Mouse (Mus musculus) hindbrain, postnatal 0 days (tissue): ENCODE results near the gene Lce1g. TPM values are rescaled to one million over a fixed set of nuclear protein-coding genes. Genes with fewer than 3 reads are reported as not detected.

Experiments
- ATAC-seq: fragments of 200-750 bp; cut with Nextera tagmentation; 2 replicates; pipeline ENCODE4 v1.8.0; 2017; ENCODE audit warnings: mild to moderate bottlenecking, moderate TSS enrichment, moderate library complexity
- DNase-seq: peaks from one replicate; pipeline ENCODE4 v3.0.0-alpha.2; 2015; ENCODE audit warnings: low spot score
- H3K27ac ChIP-seq: fragments of 300-500 bp; sonication (generic); 2 replicates; pipeline ENCODE4 v1.5.1; 2014; ENCODE audit warnings: mild to moderate bottlenecking
- H3K27me3 ChIP-seq: fragments of 300-500 bp; sonication (generic); 2 replicates; pipeline ENCODE4 v1.6.1; 2014; ENCODE audit warnings: low read length, mixed read lengths; ENCODE audit not compliant: insufficient read depth
- H3K36me3 ChIP-seq: fragments of 300-500 bp; sonication (generic); 2 replicates; pipeline ENCODE4 v1.6.1; 2014; ENCODE audit warnings: low read length, mixed read lengths; ENCODE audit not compliant: insufficient read depth
- H3K4me1 ChIP-seq: fragments of 300-500 bp; sonication (generic); 2 replicates; pipeline ENCODE4 v1.6.1; 2014; ENCODE audit warnings: antibody characterized with exemption, low read length, mixed read lengths; ENCODE audit not compliant: insufficient read depth
- H3K4me2 ChIP-seq: fragments of 300-500 bp; sonication (generic); 2 replicates; pipeline ENCODE4 v1.6.1; 2014; ENCODE audit warnings: low read depth, mild to moderate bottlenecking, low read length, moderate library complexity, mixed read lengths
- H3K4me3 ChIP-seq: fragments of 300-500 bp; sonication (generic); 2 replicates; pipeline ENCODE4 v1.5.1; 2014; ENCODE audit warnings: low read length
- H3K9ac ChIP-seq: fragments of 300-500 bp; sonication (generic); replicated peaks from 2 replicates; pipeline ENCODE4 v1.6.1; 2014; ENCODE audit warnings: mild to moderate bottlenecking, low read length, moderate library complexity, mixed read lengths
- H3K9me3 ChIP-seq: fragments of 300-500 bp; sonication (generic); 2 replicates; pipeline ENCODE4 v1.6.1; 2016; ENCODE audit warnings: low read length, mixed read lengths
- CTCF ChIP-seq: IDR thresholded peaks from 2 replicates; pipeline ENCODE4 v1.5.1; 2016; ENCODE audit warnings: antibody characterized with exemption, control low read depth, low read depth
- WGBS: fragments of 180-500 bp; shearing (Covaris S2); extraction: QIAGEN DNeasy Blood & Tissue Kit; methylation state at CpG from one replicate; pipeline ENCODE4 v1.1.7; 2014; 5-methylcytosine and 5-hydroxymethylcytosine counted together
- polyA plus RNA-seq: library from polyadenylated mRNA; unstranded; fragments of >200 nt; fragmentation: Nextera tagmentation; extraction: Ambion mirVana; gene quantifications from 2 replicates; pipeline ENCODE4 v1.2.1, GENCODE M21; 2015
- total RNA-seq: library from RNA; depleted of rRNA; stranded (reverse); fragments of >200 nt; gene quantifications from 2 replicates; pipeline ENCODE4 v1.2.3, GENCODE M21; 2014; rRNA removed

Lce1g gene
- total and polyA plus RNA-seq, 2 experiments from 2014 or later = not detected

DNA sequence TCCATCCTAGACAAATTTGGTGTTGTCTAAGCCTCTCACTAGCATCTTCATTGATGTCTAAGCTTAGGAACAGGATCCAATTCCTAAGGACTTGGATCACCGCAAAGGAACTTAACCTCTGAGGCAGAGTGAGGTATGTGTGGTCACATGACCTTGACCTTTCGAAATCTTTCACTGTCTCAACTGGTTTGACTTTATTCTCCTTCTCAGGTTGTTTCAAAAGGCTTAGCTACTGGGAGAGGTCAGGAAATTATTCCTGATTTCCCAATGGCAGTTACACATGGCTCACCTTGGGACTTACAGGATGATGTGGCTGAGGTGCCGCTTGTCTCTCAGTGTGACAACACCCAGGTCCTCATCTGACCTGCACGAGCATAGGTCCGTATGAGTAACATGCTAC, 29.5 kb downstream of the Lce1g start:
- no peaks in the 10 kb centered on the region for H3K4me1 ChIP-seq
- TF ChIP-seq CTCF = no peak
- H3K4me3 ChIP-seq = no peak overlapping the region
- H3K4me2 ChIP-seq = no peak overlapping the region
- no peaks in the 10 kb centered on the region for H3K27me3 ChIP-seq
- no peaks in the 10 kb centered on the region for H3K9me3 ChIP-seq
- no peaks in the 10 kb centered on the region for H3K36me3 ChIP-seq
- WGBS = 90% methylated on average over 5 of the region's 5 CpGs
- H3K9ac ChIP-seq = no peak overlapping the region
- DNase-seq (no peak), ATAC-seq (no peak)
- no peak overlapping the region for H3K27ac ChIP-seq

DNA sequence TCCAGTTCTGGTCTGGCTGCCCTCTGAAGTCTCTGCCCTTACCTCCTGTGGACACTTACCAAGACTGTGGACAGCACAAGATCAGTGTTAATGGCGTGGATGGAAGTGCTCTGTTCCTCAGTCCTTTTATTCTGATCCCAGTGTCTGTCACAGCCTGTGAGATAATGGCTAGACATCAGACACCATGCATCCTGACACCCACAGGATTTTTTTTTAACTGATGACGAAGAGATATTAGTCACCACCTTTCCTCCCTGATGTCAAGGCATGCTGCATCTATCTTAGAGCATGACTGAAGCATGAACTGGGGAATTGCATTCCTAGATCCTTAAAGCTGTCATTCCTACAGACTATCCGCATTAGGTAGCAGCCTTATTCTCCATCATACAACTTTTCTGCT, 31.9 kb downstream of the Lce1g start, which contains the start of gene Lce1f:
Gene Lce1f, minus strand, starts transcription at position 101 of the 400 bp plus-strand sequence.
- H3K27ac ChIP-seq = no peak within 1 kb of the TSS
- WGBS = 82% methylated on average over 3 of the region's 3 CpGs
- H3K9ac ChIP-seq = no peak within 1 kb of the TSS
- ATAC-seq (no peak), DNase-seq (no peak)
- no peak within 1 kb of the TSS for H3K4me2 ChIP-seq
- H3K4me3 ChIP-seq = no peak within 1 kb of the TSS
- H3K9me3 ChIP-seq = no peaks in the 10 kb centered on the region
- no peaks in the 10 kb centered on the region for H3K36me3 ChIP-seq
- TF ChIP-seq CTCF = no peak
- no peaks in the 10 kb centered on the region for H3K4me1 ChIP-seq
- no peaks in the 10 kb centered on the region for H3K27me3 ChIP-seq

DNA sequence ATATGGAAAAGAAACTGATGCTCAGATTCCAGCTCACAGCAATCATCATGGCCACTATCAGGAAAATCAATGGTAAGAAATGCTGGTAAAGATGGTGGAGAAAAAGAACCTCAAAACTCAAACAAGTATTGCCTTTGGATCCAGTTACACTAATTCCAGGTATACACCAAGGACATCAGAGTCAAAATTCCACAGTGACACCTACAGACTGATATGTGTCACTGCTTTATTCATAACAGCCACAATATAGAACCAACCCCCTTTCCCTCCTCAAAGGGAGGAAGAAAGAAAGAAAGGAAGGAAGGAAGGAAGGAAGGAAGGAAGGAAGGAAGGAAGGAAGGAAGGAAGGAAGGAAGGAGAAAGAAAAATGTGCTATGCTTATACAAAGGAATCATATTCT, 37.0 kb downstream of the Lce1g start:
- Histone ChIP-seq H3K27me3 (no peaks in the 10 kb centered on the region), H3K36me3 (no peaks in the 10 kb centered on the region), H3K4me1 (no peaks in the 10 kb centered on the region), H3K9ac (no peak overlapping the region), H3K4me3 (no peak overlapping the region), H3K4me2 (no peak overlapping the region), H3K9me3 (no peaks in the 10 kb centered on the region), H3K27ac (no peak overlapping the region)
- ATAC-seq (no peak), DNase-seq (no peak)
- TF ChIP-seq CTCF = peak; percentile 21; the same call in 1 of the 2 replicates

DNA sequence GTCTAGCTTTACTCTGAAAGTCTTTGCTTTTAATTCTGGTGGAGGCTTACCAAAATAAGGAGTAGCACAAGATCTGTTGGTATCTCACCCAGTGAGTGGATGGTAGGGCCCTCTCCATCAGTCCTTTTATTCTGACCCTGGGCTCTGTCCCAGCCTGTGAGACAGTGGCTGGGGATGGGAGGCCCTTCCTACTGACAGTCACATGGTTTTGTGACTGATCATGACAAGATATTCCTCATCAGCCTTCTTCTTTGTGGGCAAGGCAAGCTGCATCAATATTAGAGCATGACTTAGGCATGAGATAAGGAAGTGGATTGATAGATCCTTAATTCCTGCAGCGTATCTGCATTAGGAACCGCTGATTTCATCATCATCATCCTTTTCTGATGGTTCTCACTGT, 43.2 kb downstream of the Lce1g start, which contains the start of gene Lce1e:
Gene Lce1e, minus strand, starts transcription at position 101 of the 400 bp plus-strand sequence.
- 82% methylated on average over 2 of the region's 2 CpGs for WGBS
- Histone ChIP-seq H3K9me3 (no peaks in the 10 kb centered on the region), H3K9ac (no peak within 1 kb of the TSS), H3K36me3 (no peaks in the 10 kb centered on the region), H3K4me1 (no peaks in the 10 kb centered on the region), H3K4me2 (no peak within 1 kb of the TSS), H3K27ac (no peak within 1 kb of the TSS), H3K4me3 (no peak within 1 kb of the TSS), H3K27me3 (no peaks in the 10 kb centered on the region)
- DNase-seq (no peak), ATAC-seq (no peak)
- TF ChIP-seq CTCF = no peak

Other genes starting within 250 kb of the Lce1g start
- gene 2310046K23Rik, start 217.8 kb downstream of the Lce1g start, total RNA-seq = not detected in 2 replicates
- gene 2310046K23Rik, start 217.8 kb downstream of the Lce1g start, polyA plus RNA-seq = not detected in 2 replicates
- gene Ivl, start 178.6 kb downstream of the Lce1g start, total RNA-seq = not detected in 2 replicates
- gene Ivl, start 178.6 kb downstream of the Lce1g start, polyA plus RNA-seq = not detected in 2 replicates
- gene Smcp, start 163.3 kb downstream of the Lce1g start, total RNA-seq = not detected in 2 replicates
- not detected in 2 replicates for gene Smcp, start 163.3 kb downstream of the Lce1g start, polyA plus RNA-seq
- gene 2210017I01Rik, start 144.8 kb downstream of the Lce1g start, total RNA-seq = not detected in 2 replicates
- gene 2210017I01Rik, start 144.8 kb downstream of the Lce1g start, polyA plus RNA-seq = not detected in 2 replicates
- not detected in 2 replicates for gene Lce6a, start 130.7 kb downstream of the Lce1g start, total RNA-seq
- not detected in 2 replicates for gene Lce6a, start 130.7 kb downstream of the Lce1g start, polyA plus RNA-seq
- gene Lce1a1, start 104.0 kb downstream of the Lce1g start, total RNA-seq = not detected in 2 replicates
- not detected in 2 replicates for gene Lce1a1, start 104.0 kb downstream of the Lce1g start, polyA plus RNA-seq
- not detected in 2 replicates for gene Lce1b, start 95.4 kb downstream of the Lce1g start, total RNA-seq
- not detected in 2 replicates for gene Lce1b, start 95.4 kb downstream of the Lce1g start, polyA plus RNA-seq
- gene Lce1a2, start 82.0 kb downstream of the Lce1g start, total RNA-seq = not detected in 2 replicates
- not detected in 2 replicates for gene Lce1a2, start 82.0 kb downstream of the Lce1g start, polyA plus RNA-seq
- not detected in 2 replicates for gene Lce1c, start 73.1 kb downstream of the Lce1g start, total RNA-seq
- not detected in 2 replicates for gene Lce1c, start 73.1 kb downstream of the Lce1g start, polyA plus RNA-seq
- gene Lce1d, start 65.1 kb downstream of the Lce1g start, total RNA-seq = not detected in 2 replicates
- gene Lce1d, start 65.1 kb downstream of the Lce1g start, polyA plus RNA-seq = not detected in 2 replicates
- not detected in 2 replicates for gene Lce1e, start 43.3 kb downstream of the Lce1g start, total RNA-seq
- not detected in 2 replicates for gene Lce1e, start 43.3 kb downstream of the Lce1g start, polyA plus RNA-seq
- gene Lce1f, start 32.0 kb downstream of the Lce1g start, total RNA-seq = not detected in 2 replicates
- gene Lce1f, start 32.0 kb downstream of the Lce1g start, polyA plus RNA-seq = not detected in 2 replicates
- gene Gm38119, start 13.2 kb downstream of the Lce1g start, total RNA-seq = not detected in 2 replicates
- not detected in 2 replicates for gene Gm38119, start 13.2 kb downstream of the Lce1g start, polyA plus RNA-seq
- not detected in 2 replicates for gene Lce1h, start 12.7 kb upstream of the Lce1g start, total RNA-seq
- gene Lce1h, start 12.7 kb upstream of the Lce1g start, polyA plus RNA-seq = not detected in 2 replicates
- gene Lce1i, start 26.6 kb upstream of the Lce1g start, total RNA-seq = not detected in 2 replicates
- gene Lce1i, start 26.6 kb upstream of the Lce1g start, polyA plus RNA-seq = not detected in 2 replicates
- not detected in 2 replicates for gene Lce1j, start 38.2 kb upstream of the Lce1g start, total RNA-seq
- not detected in 2 replicates for gene Lce1j, start 38.2 kb upstream of the Lce1g start, polyA plus RNA-seq
- gene Lce1k, start 55.6 kb upstream of the Lce1g start, total RNA-seq = not detected in 2 replicates
- not detected in 2 replicates for gene Lce1k, start 55.6 kb upstream of the Lce1g start, polyA plus RNA-seq
- gene Kprp, start 74.9 kb upstream of the Lce1g start, total RNA-seq = not detected in 2 replicates
- not detected in 2 replicates for gene Kprp, start 74.9 kb upstream of the Lce1g start, polyA plus RNA-seq
- not detected in 2 replicates for gene Lce1l, start 98.9 kb upstream of the Lce1g start, total RNA-seq
- gene Lce1l, start 98.9 kb upstream of the Lce1g start, polyA plus RNA-seq = not detected in 2 replicates
- not detected in 2 replicates for gene 2310050C09Rik, start 117.9 kb upstream of the Lce1g start, total RNA-seq
- not detected in 2 replicates for gene 2310050C09Rik, start 117.9 kb upstream of the Lce1g start, polyA plus RNA-seq
- gene Lce3a, start 173.9 kb upstream of the Lce1g start, total RNA-seq = not detected in 2 replicates
- not detected in 2 replicates for gene Lce3a, start 173.9 kb upstream of the Lce1g start, polyA plus RNA-seq
- gene Lce3b, start 180.6 kb upstream of the Lce1g start, total RNA-seq = not detected in 2 replicates
- not detected in 2 replicates for gene Lce3b, start 180.6 kb upstream of the Lce1g start, polyA plus RNA-seq
- not detected in 2 replicates for gene Lce3c, start 192.1 kb upstream of the Lce1g start, total RNA-seq
- 0.46 and 1.3 TPM in 2 replicates for gene Lce3c, start 192.1 kb upstream of the Lce1g start, polyA plus RNA-seq
- gene Lce3d, start 205.1 kb upstream of the Lce1g start, total RNA-seq = not detected in 2 replicates
- not detected in 2 replicates for gene Lce3d, start 205.1 kb upstream of the Lce1g start, polyA plus RNA-seq
- gene Lce3e, start 214.7 kb upstream of the Lce1g start, total RNA-seq = not detected in 2 replicates
- not detected in 2 replicates for gene Lce3e, start 214.7 kb upstream of the Lce1g start, polyA plus RNA-seq
- not detected in 2 replicates for gene Lce3f, start 239.9 kb upstream of the Lce1g start, total RNA-seq
- not detected in 2 replicates for gene Lce3f, start 239.9 kb upstream of the Lce1g start, polyA plus RNA-seq